Mouse (Mus musculus) intestine, embryonic 15.5 days (tissue): Measurements from ENCODE around the gene Naif1. TPM values are rescaled to one million over a fixed set of nuclear protein-coding genes. Genes with fewer than 3 reads are reported as not detected.

Source experiments
- ATAC-seq: fragments of 200-750 bp; cut with Nextera tagmentation; 2 replicates; pipeline ENCODE4 v1.8.0; 2017; ENCODE audit warnings: moderate TSS enrichment, moderate library complexity
- H3K27ac ChIP-seq: fragments of 300-500 bp; sonication (generic); 2 replicates; pipeline ENCODE4 v1.5.1; 2015; ENCODE audit warnings: mild to moderate bottlenecking, inconsistent platforms
- H3K27me3 ChIP-seq: fragments of 300-500 bp; sonication (generic); replicated peaks from 2 replicates; pipeline ENCODE4 v1.6.1; 2015; ENCODE audit warnings: inconsistent platforms
- H3K36me3 ChIP-seq: fragments of 300-500 bp; sonication (generic); 2 replicates; pipeline ENCODE4 v1.6.1; 2015; ENCODE audit warnings: inconsistent platforms
- H3K4me1 ChIP-seq: fragments of 300-500 bp; sonication (generic); replicated peaks from 2 replicates; pipeline ENCODE4 v1.6.1; 2015; ENCODE audit warnings: inconsistent platforms
- H3K4me2 ChIP-seq: fragments of 300-500 bp; sonication (generic); replicated peaks from 2 replicates; pipeline ENCODE4 v1.6.1; 2015; ENCODE audit warnings: mild to moderate bottlenecking, inconsistent platforms
- H3K4me3 ChIP-seq: fragments of 300-500 bp; sonication (generic); replicated peaks from 2 replicates; pipeline ENCODE4 v1.5.1; 2015; ENCODE audit warnings: inconsistent platforms
- H3K9ac ChIP-seq: fragments of 300-500 bp; sonication (generic); 2 replicates; pipeline ENCODE4 v1.6.1; 2015; ENCODE audit warnings: inconsistent platforms
- H3K9me3 ChIP-seq: fragments of 300-500 bp; sonication (generic); 2 replicates; pipeline ENCODE4 v1.6.1; 2016; ENCODE audit warnings: inconsistent platforms
- WGBS: fragments of 180-500 bp; shearing (Covaris S2); methylation state at CpG from one replicate; pipeline ENCODE4 v1.1.7; 2015; 5-methylcytosine and 5-hydroxymethylcytosine counted together
- polyA plus RNA-seq: library from polyadenylated mRNA; unstranded; fragments of >200 nt; fragmentation: Nextera tagmentation; extraction: Ambion mirVana; gene quantifications from 2 replicates; pipeline ENCODE4 v1.2.1, GENCODE M21; 2015

Gene Naif1
- polyA plus RNA-seq, 1 experiment from 2014 or later = 4.7 TPM

DNA sequence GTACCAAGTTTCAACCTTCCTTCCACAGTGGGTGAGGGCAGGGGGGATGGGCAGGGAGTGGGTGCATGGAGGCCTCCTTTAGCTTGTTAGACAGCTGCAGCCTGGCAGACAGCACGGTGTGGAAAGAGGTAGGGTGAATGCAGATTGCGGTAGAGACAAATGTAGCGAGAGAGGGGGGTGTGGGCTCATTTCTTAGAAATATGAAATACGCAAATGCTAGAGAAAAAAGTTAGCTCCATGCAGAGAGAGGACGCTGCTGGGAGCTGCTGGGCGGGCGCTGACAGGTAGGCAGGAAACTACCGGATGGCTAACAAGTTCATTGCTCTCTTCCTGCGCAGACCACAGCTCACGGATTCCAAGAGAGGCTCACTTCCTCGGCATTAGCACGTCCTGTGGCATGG lies 43.0 kb downstream of the Naif1 start:
- no peak for ATAC-seq
- H3K4me3 ChIP-seq = no peak overlapping the region
- no peaks in the 10 kb centered on the region for H3K27me3 ChIP-seq
- H3K36me3 ChIP-seq = no peaks in the 10 kb centered on the region
- H3K27ac ChIP-seq = no peak overlapping the region
- no peak overlapping the region for H3K9ac ChIP-seq
- H3K9me3 ChIP-seq = no peaks in the 10 kb centered on the region
- WGBS = 62% methylated on average over 12 of the region's 12 CpGs
- H3K4me2 ChIP-seq = no peak overlapping the region
- 0 out of 2 replicates have a peak, but pooled peaks cover 2% of the 10 kb centered on the region for H3K4me1 ChIP-seq

DNA sequence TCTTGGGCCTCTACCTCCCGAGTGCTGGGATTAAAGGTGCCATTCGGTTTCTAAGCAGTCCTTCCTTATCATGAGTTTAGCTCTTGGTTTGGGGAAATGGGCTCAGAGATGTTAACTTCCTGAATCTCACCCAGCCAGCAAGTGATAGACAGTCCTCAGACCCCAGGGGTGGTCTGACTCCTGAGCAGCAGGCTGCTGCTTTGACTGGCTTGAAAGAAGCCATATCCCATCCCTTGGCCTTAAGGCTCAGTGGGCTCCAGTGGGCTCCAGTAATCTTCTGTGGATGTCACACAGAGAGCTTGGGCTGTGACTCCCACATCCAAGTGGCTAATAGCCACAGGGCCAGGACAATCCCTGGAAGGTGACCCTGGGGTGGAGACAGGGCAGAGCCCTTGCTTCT lies 44.3 kb downstream of the Naif1 start:
- H3K4me2 ChIP-seq = no peak overlapping the region
- no peaks in the 10 kb centered on the region for H3K4me1 ChIP-seq
- no peak overlapping the region for H3K4me3 ChIP-seq
- H3K27ac ChIP-seq = no peak overlapping the region
- no peak overlapping the region for H3K9ac ChIP-seq
- no peaks in the 10 kb centered on the region for H3K27me3 ChIP-seq
- H3K36me3 ChIP-seq = no peaks in the 10 kb centered on the region
- WGBS = 49% methylated on average over 2 of the region's 2 CpGs
- H3K9me3 ChIP-seq = no peaks in the 10 kb centered on the region
- ATAC-seq = no peak

DNA sequence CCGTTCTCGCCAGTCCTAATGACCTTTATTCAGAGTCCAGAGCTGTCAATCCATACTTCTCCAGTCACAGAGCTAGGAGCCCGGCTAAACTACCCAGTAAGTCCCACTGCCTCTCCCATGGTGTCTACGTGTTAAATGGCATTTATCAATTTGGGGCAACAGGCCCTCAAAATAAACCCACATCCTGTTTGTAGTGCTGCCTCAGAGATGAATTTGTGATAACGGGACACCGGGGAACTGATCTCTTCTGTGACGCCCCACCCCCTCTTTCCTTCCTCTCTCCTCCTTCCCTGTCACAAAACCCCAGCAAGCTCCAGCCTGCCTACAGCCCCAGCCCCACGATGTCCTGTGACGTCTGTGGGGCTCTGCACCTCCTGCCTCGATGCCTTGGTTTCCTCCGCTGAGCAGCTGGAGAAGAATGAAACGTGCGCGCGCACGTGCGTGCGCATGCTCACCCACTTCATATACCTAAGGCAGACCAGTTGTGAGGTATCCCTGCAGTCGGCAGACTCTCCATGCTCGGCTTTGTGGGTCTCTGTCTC lies 45.0 kb downstream of the Naif1 start:
- ATAC-seq = no peak
- Histone ChIP-seq H3K27ac (peak overlapping the region; percentile 9; the same call in 1 of the 2 replicates), H3K4me3 (no peak overlapping the region), H3K4me1 (no peaks in the 10 kb centered on the region), H3K4me2 (no peak overlapping the region), H3K27me3 (no peaks in the 10 kb centered on the region), H3K9me3 (no peaks in the 10 kb centered on the region), H3K9ac (no peak overlapping the region), H3K36me3 (no peaks in the 10 kb centered on the region)
- WGBS = 65% methylated on average over 20 of the region's 20 CpGs

DNA sequence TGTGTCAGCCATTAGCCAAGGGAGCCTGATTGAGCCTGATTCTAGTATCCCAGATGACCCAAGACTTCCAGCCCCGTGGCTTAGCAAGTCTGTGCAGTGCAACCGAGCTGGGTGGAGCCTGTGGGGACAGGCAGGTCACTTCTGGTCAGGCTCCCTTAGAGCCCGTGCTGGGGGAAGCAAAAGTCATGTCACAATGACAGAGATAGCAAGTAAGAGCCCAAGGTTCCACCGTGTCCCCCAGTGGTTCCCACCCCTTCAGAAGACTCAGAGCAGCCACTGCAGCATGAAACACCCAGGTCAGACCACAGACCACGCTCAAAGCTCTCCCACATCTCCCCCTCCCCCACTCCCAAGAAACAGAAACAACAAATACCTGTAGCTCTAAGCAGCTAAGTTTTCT lies 45.9 kb downstream of the Naif1 start:
- no peaks in the 10 kb centered on the region for H3K36me3 ChIP-seq
- H3K4me3 ChIP-seq = no peak overlapping the region
- no peak overlapping the region for H3K4me2 ChIP-seq
- H3K27ac ChIP-seq = no peak overlapping the region
- H3K9me3 ChIP-seq = no peaks in the 10 kb centered on the region
- ATAC-seq = no peak
- no peak overlapping the region for H3K9ac ChIP-seq
- H3K27me3 ChIP-seq = no peaks in the 10 kb centered on the region
- no peaks in the 10 kb centered on the region for H3K4me1 ChIP-seq
- 65% methylated on average over 5 of the region's 5 CpGs for WGBS

DNA sequence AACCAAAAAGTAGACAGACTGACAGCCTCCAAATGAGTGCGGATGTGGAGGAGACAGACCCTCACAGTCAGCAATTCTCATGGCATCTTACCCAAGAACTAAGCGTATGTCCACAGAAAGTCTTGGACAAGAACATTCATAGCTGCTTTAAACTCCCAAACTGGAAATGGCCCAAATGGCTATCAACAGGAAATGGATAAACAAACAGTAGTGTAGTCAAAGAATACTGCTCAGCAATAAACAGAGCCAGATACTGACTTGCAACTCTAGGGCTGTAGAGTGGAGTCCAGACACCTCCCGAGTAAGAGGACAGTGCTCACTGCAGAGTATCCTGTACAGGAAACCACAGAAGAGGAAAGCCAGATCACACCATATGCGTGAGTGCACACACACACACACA lies 49.1 kb downstream of the Naif1 start:
- ATAC-seq = no peak
- H3K36me3 ChIP-seq = no peaks in the 10 kb centered on the region
- no peak overlapping the region for H3K4me2 ChIP-seq
- peaks cover 5% of the 10 kb centered on the region; the same call in 1 of the 2 replicates for H3K4me1 ChIP-seq
- no peak overlapping the region for H3K9ac ChIP-seq
- H3K4me3 ChIP-seq = no peak overlapping the region
- WGBS = 73% methylated on average over 4 of the region's 4 CpGs
- no peaks in the 10 kb centered on the region for H3K9me3 ChIP-seq
- no peaks in the 10 kb centered on the region for H3K27me3 ChIP-seq
- no peak overlapping the region for H3K27ac ChIP-seq

DNA sequence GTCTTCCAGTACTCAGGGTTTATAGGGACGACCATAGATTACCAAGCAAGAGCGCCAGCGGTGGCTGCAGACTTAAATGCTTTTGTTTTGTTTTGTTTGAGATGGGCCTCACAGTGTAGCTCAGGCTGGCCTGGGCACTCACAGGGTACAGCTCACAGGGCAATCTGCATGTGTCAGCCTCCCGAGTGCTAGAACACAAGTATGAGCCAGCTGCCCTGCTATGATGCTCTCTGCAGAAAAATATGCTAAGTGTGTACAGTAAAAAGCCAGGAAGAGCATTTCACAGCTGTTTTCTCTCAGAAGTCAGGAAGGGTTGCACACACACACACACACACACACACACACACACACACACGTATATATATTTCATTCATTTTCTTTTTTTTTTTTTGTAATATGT lies 50.2 kb downstream of the Naif1 start:
- H3K4me1 ChIP-seq = peaks cover 5% of the 10 kb centered on the region; the same call in 1 of the 2 replicates
- WGBS = 69% methylated on average over 5 of the region's 5 CpGs
- no peaks in the 10 kb centered on the region for H3K27me3 ChIP-seq
- H3K9me3 ChIP-seq = no peaks in the 10 kb centered on the region
- H3K9ac ChIP-seq = no peak overlapping the region
- H3K4me2 ChIP-seq = no peak overlapping the region
- H3K4me3 ChIP-seq = no peak overlapping the region
- H3K27ac ChIP-seq = peak overlapping the region; percentile 27; the same call in 1 of the 2 replicates
- H3K36me3 ChIP-seq = no peaks in the 10 kb centered on the region
- no peak for ATAC-seq

DNA sequence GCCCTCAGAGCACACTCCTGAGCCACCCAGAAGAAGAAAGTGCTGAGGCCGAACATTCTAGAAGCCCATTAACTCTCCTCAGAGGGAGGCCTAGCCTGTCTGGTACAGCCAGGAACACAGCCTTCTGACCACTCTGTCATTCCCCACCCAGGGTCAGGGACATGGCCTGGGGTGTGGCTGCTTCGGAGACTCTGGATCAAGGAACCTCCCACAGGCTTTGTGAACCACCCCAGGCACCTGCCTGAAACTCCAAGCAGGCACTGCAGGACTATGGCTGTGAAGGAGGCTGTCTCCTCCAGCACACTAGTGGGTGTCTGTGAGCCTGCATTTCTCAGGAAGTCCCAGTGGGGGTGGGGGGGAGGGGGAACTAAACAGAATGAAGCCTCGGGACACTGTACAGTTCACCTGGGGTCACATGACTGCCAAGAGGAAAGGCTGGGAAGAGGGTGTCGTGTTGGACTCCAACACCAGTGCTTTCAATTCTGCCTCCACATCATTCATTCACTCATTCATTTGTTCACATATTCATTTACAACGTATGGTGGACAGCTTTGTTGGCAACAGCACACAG lies 51.6 kb downstream of the Naif1 start:
- Histone ChIP-seq H3K4me2 (no peak overlapping the region), H3K9me3 (no peaks in the 10 kb centered on the region)
- peak; percentile 76 for ATAC-seq

DNA sequence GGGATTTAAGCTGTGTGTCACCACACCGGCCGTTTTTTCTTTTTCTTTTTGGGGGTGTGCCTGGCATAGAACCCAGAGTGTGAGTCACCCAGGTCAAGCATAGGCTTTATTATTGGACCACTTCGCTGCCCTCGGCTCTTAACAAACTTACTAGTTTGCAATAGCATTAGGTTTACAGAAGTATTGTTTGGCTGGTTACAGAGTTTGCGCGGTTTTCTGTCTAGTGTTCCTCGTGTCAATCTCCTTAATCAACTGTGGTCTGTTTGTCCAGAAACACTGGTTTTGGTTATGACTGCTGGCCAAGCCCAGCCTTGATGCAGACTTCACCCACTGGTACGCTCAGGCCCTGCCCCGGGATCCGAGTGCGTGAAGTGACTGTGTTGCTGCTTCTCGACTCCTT lies 52.6 kb downstream of the Naif1 start:
- Histone ChIP-seq H3K9me3 (no peaks in the 10 kb centered on the region), H3K27me3 (no peaks in the 10 kb centered on the region), H3K9ac (no peak overlapping the region), H3K4me3 (no peak overlapping the region), H3K36me3 (no peaks in the 10 kb centered on the region), H3K27ac (no peak overlapping the region), H3K4me1 (peaks cover 10% of the 10 kb centered on the region; the same call in 1 of the 2 replicates), H3K4me2 (no peak overlapping the region)
- ATAC-seq = no peak
- WGBS = 81% methylated on average over 12 of the region's 12 CpGs

More for the DNA sequence above, 51.6 kb downstream of the Naif1 start:
- Histone ChIP-seq H3K27ac (no peak overlapping the region), H3K9ac (peak overlapping the region; percentile 5; the same call in 1 of the 2 replicates), H3K4me1 (peaks cover 5% of the 10 kb centered on the region; the same call in 1 of the 2 replicates), H3K27me3 (no peaks in the 10 kb centered on the region), H3K36me3 (no peaks in the 10 kb centered on the region), H3K4me3 (no peak overlapping the region)
- 48% methylated on average over 5 of the region's 5 CpGs for WGBS

DNA sequence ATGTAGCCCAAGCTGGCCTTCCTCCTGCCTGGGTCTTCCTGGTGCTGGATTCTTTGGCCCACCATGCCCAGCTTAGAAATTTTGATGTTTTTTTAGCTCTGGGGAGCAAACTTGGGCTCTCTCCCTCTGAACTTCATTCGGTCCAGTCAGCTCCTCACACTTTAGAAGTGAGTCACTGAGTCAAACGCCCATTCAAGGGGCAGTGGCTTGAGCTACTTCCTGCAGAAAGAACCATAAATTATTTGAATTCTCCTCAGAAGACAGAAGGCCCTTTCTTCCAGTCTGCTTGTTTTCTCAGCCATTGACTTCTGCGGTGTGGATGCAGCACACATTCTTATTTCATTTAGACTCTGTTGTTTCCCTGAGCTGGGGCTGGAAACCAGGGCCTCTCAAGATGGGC lies 53.3 kb downstream of the Naif1 start:
- Histone ChIP-seq H3K36me3 (no peaks in the 10 kb centered on the region), H3K4me2 (no peak overlapping the region), H3K4me1 (peaks cover 10% of the 10 kb centered on the region; the same call in 1 of the 2 replicates), H3K9ac (no peak overlapping the region), H3K4me3 (no peak overlapping the region), H3K27me3 (no peaks in the 10 kb centered on the region), H3K27ac (peak overlapping the region; percentile 23; the same call in 1 of the 2 replicates), H3K9me3 (no peaks in the 10 kb centered on the region)
- 30% methylated on average over 3 of the region's 3 CpGs for WGBS
- no peak for ATAC-seq

DNA sequence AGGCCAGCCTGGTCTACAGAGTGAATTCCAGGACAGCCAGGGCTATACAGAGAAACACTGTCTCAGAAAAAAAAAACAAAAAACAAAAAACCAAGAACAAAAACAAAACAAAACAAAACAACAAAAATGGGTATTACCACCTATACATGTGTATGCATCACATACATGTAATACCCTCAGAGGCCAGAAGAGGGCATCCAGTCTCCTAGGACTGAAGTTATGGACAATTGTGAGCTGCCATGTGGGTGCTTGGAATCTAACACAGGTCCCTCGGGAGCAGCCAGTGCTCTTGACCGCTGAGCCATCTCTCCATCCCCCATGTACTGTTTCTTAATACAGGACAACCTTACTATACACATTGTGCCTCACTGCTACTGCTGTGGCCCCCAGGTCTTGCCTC lies 55.3 kb downstream of the Naif1 start:
- no peaks in the 10 kb centered on the region for H3K9me3 ChIP-seq
- 98% methylated on average over 2 of the region's 2 CpGs for WGBS
- no peak overlapping the region for H3K9ac ChIP-seq

More for the DNA sequence above, 55.3 kb downstream of the Naif1 start:
- Histone ChIP-seq H3K27ac (no peak overlapping the region), H3K36me3 (no peaks in the 10 kb centered on the region), H3K4me1 (peaks cover 22% of the 10 kb centered on the region), H3K4me3 (no peak overlapping the region), H3K4me2 (no peak overlapping the region), H3K27me3 (no peaks in the 10 kb centered on the region)
- no peak for ATAC-seq

Other genes with a start within 250 kb of the Naif1 start
- 26.0 and 26.8 TPM in 2 replicates for gene Pomt1, start 213.9 kb upstream of the Naif1 start, polyA plus RNA-seq
- 64.7 and 69.0 TPM in 2 replicates for gene Uck1, start 190.3 kb upstream of the Naif1 start, polyA plus RNA-seq
- gene Golga2, start 163.1 kb upstream of the Naif1 start, polyA plus RNA-seq = 19.7 and 20.5 TPM in 2 replicates
- gene Swi5, start 162.4 kb upstream of the Naif1 start, polyA plus RNA-seq = 387 and 409 TPM in 2 replicates
- 38.9 and 39.8 TPM in 2 replicates for gene Ciz1, start 98.1 kb upstream of the Naif1 start, polyA plus RNA-seq
- 12.2 and 16.4 TPM in 2 replicates for gene Dnm1, start 97.1 kb upstream of the Naif1 start, polyA plus RNA-seq
- gene 1110008P14Rik, start 68.5 kb upstream of the Naif1 start, polyA plus RNA-seq = 38.6 and 42.5 TPM in 2 replicates
- 1.8 and 4.7 TPM in 2 replicates for gene Lcn2, start 62.2 kb upstream of the Naif1 start, polyA plus RNA-seq
- gene Ptges2, start 54.6 kb upstream of the Naif1 start, polyA plus RNA-seq = 43.5 and 48.2 TPM in 2 replicates
- gene Slc25a25, start 988 bp downstream of the Naif1 start, polyA plus RNA-seq = 20.0 and 20.1 TPM in 2 replicates
- gene Fam102a, start 84.9 kb downstream of the Naif1 start, polyA plus RNA-seq = 9.7 and 9.8 TPM in 2 replicates
- 115 and 121 TPM in 2 replicates for gene Dpm2, start 120.4 kb downstream of the Naif1 start, polyA plus RNA-seq
- gene Pip5kl1, start 124.3 kb downstream of the Naif1 start, polyA plus RNA-seq = 0.56 and 0.69 TPM in 2 replicates
- not detected in 2 replicates for gene 9430097D07Rik, start 125.2 kb downstream of the Naif1 start, polyA plus RNA-seq
- 16.4 and 18.8 TPM in 2 replicates for gene St6galnac4, start 136.6 kb downstream of the Naif1 start, polyA plus RNA-seq
- 14.0 and 15.7 TPM in 2 replicates for gene St6galnac6, start 149.3 kb downstream of the Naif1 start, polyA plus RNA-seq
- 19.2 and 19.6 TPM in 2 replicates for gene Ak1, start 171.3 kb downstream of the Naif1 start, polyA plus RNA-seq
- gene Eng, start 196.1 kb downstream of the Naif1 start, polyA plus RNA-seq = 62.6 and 63.2 TPM in 2 replicates